Mouse (Mus musculus) megakaryocyte, embryonic 14.5 days (primary cell): Measurements from ENCODE around the gene Shox2. TPM values are rescaled to one million over a fixed set of nuclear protein-coding genes. Genes with fewer than 3 reads are reported as not detected.

Experiments used
- H3K27me3 ChIP-seq: replicated peaks from 2 replicates; pipeline ENCODE3; 2012; ENCODE audit warnings: inconsistent platforms
- H3K36me3 ChIP-seq: replicated peaks from 2 replicates; pipeline ENCODE3; 2012; ENCODE audit warnings: low read length, inconsistent platforms, mixed read lengths
- H3K4me1 ChIP-seq: 2 replicates; pipeline ENCODE4 v1.6.1; 2012; ENCODE audit warnings: inconsistent platforms
- H3K4me3 ChIP-seq: replicated peaks from 2 replicates; pipeline ENCODE3; 2012; ENCODE audit warnings: moderate library complexity, mild to moderate bottlenecking, inconsistent platforms
- H3K9me3 ChIP-seq: 2 replicates; pipeline ENCODE4 v1.6.1; 2012; ENCODE audit warnings: inconsistent platforms
- FLI1 ChIP-seq: IDR thresholded peaks from 2 replicates; pipeline ENCODE4 v1.6.1; 2012; ENCODE audit warnings: low read length, inconsistent platforms, mixed read lengths
- GATA1 ChIP-seq: IDR thresholded peaks from 3 replicates; pipeline ENCODE4 v1.6.1; 2012; ENCODE audit warnings: mixed read lengths, low read length, inconsistent platforms, borderline replicate concordance
- polyA plus RNA-seq: library from polyadenylated mRNA; stranded (reverse); fragments of >175 nt; gene quantifications from 2 replicates; pipeline ENCODE4 v1.2.3, GENCODE M21; 2012; ENCODE audit warnings: low replicate concordance; ENCODE audit not compliant: insufficient read depth

The Shox2 gene
- polyA plus RNA-seq, 1 experiment: 0.20 TPM

- H3K4me1 ChIP-seq: peaks cover 47% of the 10 kb centered on the region
- peaks cover 94% of the 10 kb centered on the region for H3K27me3 ChIP-seq
- TF ChIP-seq FLI1: no peak
- TF ChIP-seq GATA1: no peak
- H3K36me3 ChIP-seq: no peaks in the 10 kb centered on the region
- peak overlapping the region; percentile 79 for H3K4me3 ChIP-seq
- peaks cover 7% of the 10 kb centered on the region; the same call in 1 of the 2 replicates for H3K9me3 ChIP-seq
Measured at GRCm38 (mm10) chr3:66978457-66979381, 2.9 kb downstream of the Shox2 start.

GRCm38 (mm10) chr3:66977811-66978456 lies 3.6 kb downstream of the Shox2 start:
- H3K4me1 ChIP-seq: peaks cover 54% of the 10 kb centered on the region
- H3K27me3 ChIP-seq: peaks cover 95% of the 10 kb centered on the region
- peak overlapping the region; percentile 64 for H3K4me3 ChIP-seq
- TF ChIP-seq FLI1 (no peak), GATA1 (no peak)
- H3K9me3 ChIP-seq: peaks cover 7% of the 10 kb centered on the region; the same call in 1 of the 2 replicates
- H3K36me3 ChIP-seq: no peaks in the 10 kb centered on the region

GRCm38 (mm10) chr3:66976889-66977615 lies 4.5 kb downstream of the Shox2 start:
- TF ChIP-seq FLI1: no peak
- TF ChIP-seq GATA1: no peak
- H3K36me3 ChIP-seq: no peaks in the 10 kb centered on the region
- peaks cover 7% of the 10 kb centered on the region; the same call in 1 of the 2 replicates for H3K9me3 ChIP-seq
- H3K4me3 ChIP-seq: no peak overlapping the region
- H3K4me1 ChIP-seq: peaks cover 52% of the 10 kb centered on the region
- H3K27me3 ChIP-seq: peaks cover 95% of the 10 kb centered on the region

GRCm38 (mm10) chr3:66974501-66974900 lies 7.1 kb downstream of the Shox2 start:
- Histone ChIP-seq H3K4me3 (no peak overlapping the region), H3K27me3 (peaks cover 94% of the 10 kb centered on the region), H3K9me3 (peaks cover 16% of the 10 kb centered on the region), H3K36me3 (no peaks in the 10 kb centered on the region), H3K4me1 (peaks cover 49% of the 10 kb centered on the region)
- no peak for TF ChIP-seq FLI1
- no peak for TF ChIP-seq GATA1

- TF ChIP-seq GATA1 (no peak), FLI1 (no peak)
- Histone ChIP-seq H3K4me1 (peaks cover 38% of the 10 kb centered on the region), H3K4me3 (peak overlapping the region; percentile 92), H3K9me3 (peaks cover 10% of the 10 kb centered on the region), H3K27me3 (peaks cover 85% of the 10 kb centered on the region), H3K36me3 (no peaks in the 10 kb centered on the region)
Measured at GRCm38 (mm10) chr3:66973391-66973943, 8.1 kb downstream of the Shox2 start.

GRCm38 (mm10) chr3:66972191-66972950 lies 9.2 kb downstream of the Shox2 start:
- Histone ChIP-seq H3K4me1 (peaks cover 32% of the 10 kb centered on the region), H3K4me3 (no peak overlapping the region), H3K36me3 (no peaks in the 10 kb centered on the region), H3K9me3 (peaks cover 9% of the 10 kb centered on the region), H3K27me3 (peaks cover 79% of the 10 kb centered on the region)
- TF ChIP-seq FLI1 (no peak), GATA1 (no peak)

GRCm38 (mm10) chr3:66970661-66971331 lies 10.8 kb downstream of the Shox2 start:
- TF ChIP-seq FLI1: no peak
- no peak for TF ChIP-seq GATA1
- H3K9me3 ChIP-seq: peaks cover 9% of the 10 kb centered on the region
- peaks cover 72% of the 10 kb centered on the region for H3K27me3 ChIP-seq
- H3K4me3 ChIP-seq: peak overlapping the region; percentile 68
- H3K4me1 ChIP-seq: peaks cover 32% of the 10 kb centered on the region
- H3K36me3 ChIP-seq: no peaks in the 10 kb centered on the region

- H3K36me3 ChIP-seq: no peaks in the 10 kb centered on the region
- H3K27me3 ChIP-seq: peaks cover 71% of the 10 kb centered on the region
- peaks cover 32% of the 10 kb centered on the region for H3K4me1 ChIP-seq
- TF ChIP-seq GATA1 (no peak), FLI1 (no peak)
- peaks cover 9% of the 10 kb centered on the region for H3K9me3 ChIP-seq
- peak overlapping the region; percentile 68 for H3K4me3 ChIP-seq
Measured at GRCm38 (mm10) chr3:66970261-66970660, 11.3 kb downstream of the Shox2 start.
